Mouse (Mus musculus): ENCODE measurements around the gene Fads2.

GRCm38 (mm10) chr19:10029746-10030145 lies 71.8 kb downstream of the Fads2 start:
- TF ChIP-seq ZC3H11A (IDR thresholded peaks at IDR 0.05; ENCODE audit: borderline replicate concordance, low read depth, low read length) (no peak), CHD2 (IDR thresholded peaks at IDR 0.05; ENCODE audit: low read depth, low read length) (no peak), ZNF384 (IDR thresholded peaks at IDR 0.05; ENCODE audit: low read depth, low read length) (no peak)
